Mouse (Mus musculus) heart, postnatal 10 days (tissue): ENCODE results near the gene Tjp1. TPM values are rescaled to one million over a fixed set of nuclear protein-coding genes. Genes with fewer than 3 reads are reported as not detected.
A peak's percentile ranks its signal among the peaks of the same experiment; 100 is the strongest.

Source experiments
- DNase-seq, 2 experiments: peaks; one replicate each; pipeline ENCODE4 v3.0.0; 2021
- intact Hi-C: fragments of 180-260 bp; cut with DNase I; formaldehyde crosslinking; loops from one replicate; pipeline ENCODE4 v1.15.1; 2025
- total RNA-seq, 2 experiments: library from RNA; stranded (reverse); gene quantifications; 2 replicates each; pipeline ENCODE4 v1.2.3; 2021

The Tjp1 gene
- total RNA-seq, 2 experiments from 2014 or later = 143 to 169 TPM

- intact Hi-C loops = loop anchor here (2.0 kb wide), 2 partner anchors 13 to 49 kb away; no protein-coding TSS in a partner anchor
- DNase-seq = no peak
Measured at GRCm38 (mm10) chr7:65367386-65368245, 160.0 kb downstream of the Tjp1 start.

- peak; percentile 56 to 64 for DNase-seq
- intact Hi-C loops = no loop called here
Measured at GRCm38 (mm10) chr7:65366153-65366552, 161.4 kb downstream of the Tjp1 start.

GRCm38 (mm10) chr7:65365560-65365959, 162.0 kb downstream of the Tjp1 start:
- intact Hi-C loops = no loop called here
- DNase-seq = no peak

- no peak for DNase-seq
- intact Hi-C loops = no loop called here
Measured at GRCm38 (mm10) chr7:65360278-65360677, 167.3 kb downstream of the Tjp1 start.

- DNase-seq = no peak
- intact Hi-C loops = no loop called here
Measured at GRCm38 (mm10) chr7:65359774-65360173, 167.8 kb downstream of the Tjp1 start.

GRCm38 (mm10) chr7:65357538-65357937, 170.0 kb downstream of the Tjp1 start:
- intact Hi-C loops = no loop called here
- DNase-seq = peak; percentile 69 to 73

- intact Hi-C loops = no loop called here
- DNase-seq = no peak
Measured at GRCm38 (mm10) chr7:65356204-65356603, 171.4 kb downstream of the Tjp1 start.

GRCm38 (mm10) chr7:65354908-65355307, 172.7 kb downstream of the Tjp1 start:
- DNase-seq = no peak
- intact Hi-C loops = loop anchor here (2.0 kb wide), 1 partner anchor 14 kb away; no protein-coding TSS in a partner anchor

GRCm38 (mm10) chr7:65350348-65351079, 177.1 kb downstream of the Tjp1 start:
- DNase-seq = peak in 1 of 2 experiments; percentile 33
- intact Hi-C loops = no loop called here

GRCm38 (mm10) chr7:65348540-65348939, 179.0 kb downstream of the Tjp1 start:
- intact Hi-C loops = no loop called here
- DNase-seq = no peak

- intact Hi-C loops = loop anchor here (2.0 kb wide), 1 partner anchor 15 kb away; no protein-coding TSS in a partner anchor
- DNase-seq = no peak
Measured at GRCm38 (mm10) chr7:65345314-65345713, 182.3 kb downstream of the Tjp1 start.

GRCm38 (mm10) chr7:65337581-65338270, 189.9 kb downstream of the Tjp1 start:
- intact Hi-C loops = no loop called here
- no peak for DNase-seq

GRCm38 (mm10) chr7:65333081-65333760, 194.4 kb downstream of the Tjp1 start:
- DNase-seq = no peak
- intact Hi-C loops = no loop called here

- intact Hi-C loops = loop anchor here (1.0 to 5.0 kb wide), 4 partner anchors 50 to 323 kb away; partner anchors contain the start of gene Tarsl2
- DNase-seq = peak; percentile 78 to 87
Measured at GRCm38 (mm10) chr7:65319047-65319725, 208.4 kb downstream of the Tjp1 start.

GRCm38 (mm10) chr7:65317418-65317817, 210.2 kb downstream of the Tjp1 start:
- intact Hi-C loops = loop anchor here (1.0 to 5.0 kb wide), 3 partner anchors 202 to 325 kb away; partner anchors contain the start of gene Tarsl2
- DNase-seq = peak; percentile 60 to 73

GRCm38 (mm10) chr7:65315182-65315581, 212.4 kb downstream of the Tjp1 start:
- DNase-seq = no peak
- intact Hi-C loops = loop anchor here (5.0 kb wide), 2 partner anchors 307 to 327 kb away; partner anchors contain the start of gene Tarsl2

- intact Hi-C loops = no loop called here
- DNase-seq = no peak
Measured at GRCm38 (mm10) chr7:65296675-65297589, 230.6 kb downstream of the Tjp1 start.

GRCm38 (mm10) chr7:65282886-65283285, 244.7 kb downstream of the Tjp1 start:
- intact Hi-C loops = no loop called here
- no peak for DNase-seq
